Mouse (Mus musculus) embryonic facial prominence, embryonic 11.5 days (tissue): ENCODE measurements at regions not wholly inside any gene's neighbourhood (a gene's known extent, or its start where the extent isn't known, plus 50 kb on each side); places are given as distances from the start of the nearest gene placed in this dataset.
A peak's percentile ranks its signal among the peaks of the same experiment; 100 is the strongest.

Experiments
- ATAC-seq: fragments of 200-750 bp; cut with Nextera tagmentation; replicated peaks from 2 replicates; pipeline ENCODE4 v1.8.0; 2017; ENCODE audit warnings: low read depth; ENCODE audit not compliant: insufficient number of reproducible peaks, low FRiP score, low TSS enrichment
- DNase-seq: peaks from one replicate; pipeline ENCODE4 v3.0.0-alpha.2; 2015; ENCODE audit warnings: low spot score
- H3K27ac ChIP-seq: fragments of 300-500 bp; sonication (generic); replicated peaks from 2 replicates; pipeline ENCODE4 v1.5.1; 2014; ENCODE audit warnings: mild to moderate bottlenecking, low read depth, low read length, control low read depth
- H3K27me3 ChIP-seq: fragments of 300-500 bp; sonication (generic); 2 replicates; pipeline ENCODE4 v1.6.1; 2014; ENCODE audit warnings: mild to moderate bottlenecking, low read length, moderate library complexity, mixed read lengths; ENCODE audit not compliant: control insufficient read depth, insufficient read depth
- H3K36me3 ChIP-seq: fragments of 300-500 bp; sonication (generic); replicated peaks from 2 replicates; pipeline ENCODE4 v1.6.1; 2014; ENCODE audit warnings: low read depth, mild to moderate bottlenecking, low read length, moderate library complexity, mixed read lengths; ENCODE audit not compliant: control insufficient read depth, insufficient read depth
- H3K4me1 ChIP-seq: fragments of 300-500 bp; sonication (generic); 2 replicates; pipeline ENCODE4 v1.6.1; 2014; ENCODE audit warnings: low read length, mixed read lengths; ENCODE audit not compliant: control insufficient read depth, insufficient read depth
- H3K4me2 ChIP-seq: fragments of 300-500 bp; sonication (generic); 2 replicates; pipeline ENCODE4 v1.6.1; 2014; ENCODE audit warnings: low read depth, mild to moderate bottlenecking, control low read depth, low read length, moderate library complexity
- H3K4me3 ChIP-seq: fragments of 300-500 bp; sonication (generic); 2 replicates; pipeline ENCODE4 v1.5.1; 2014; ENCODE audit warnings: low read depth, low read length, control low read depth
- H3K9ac ChIP-seq: fragments of 300-500 bp; sonication (generic); replicated peaks from 2 replicates; pipeline ENCODE4 v1.6.1; 2014; ENCODE audit warnings: mild to moderate bottlenecking, control low read depth, low read length
- H3K9me3 ChIP-seq: fragments of 300-500 bp; sonication (generic); replicated peaks from 2 replicates; pipeline ENCODE4 v1.6.1; 2016; ENCODE audit warnings: mild to moderate bottlenecking, low read length, inconsistent platforms, mixed read lengths; ENCODE audit not compliant: control insufficient read depth
- WGBS: fragments of 180-500 bp; shearing (Covaris S2); extraction: QIAGEN DNeasy Blood & Tissue Kit; methylation state at CpG from one replicate; pipeline ENCODE4 v1.1.7; 2014; 5-methylcytosine and 5-hydroxymethylcytosine counted together

GRCm38 (mm10) chr11:8275203-8275602, 389.1 kb downstream of the Tns3 start:
- ATAC-seq = no peak
- no peak overlapping the region for H3K4me2 ChIP-seq
- H3K4me1 ChIP-seq = no peaks in the 10 kb centered on the region
- DNase-seq = no peak
- no peaks in the 10 kb centered on the region for H3K9me3 ChIP-seq
- no peak overlapping the region for H3K27ac ChIP-seq
- WGBS = 81% methylated on average over 4 of the region's 4 CpGs
- H3K27me3 ChIP-seq = no peaks in the 10 kb centered on the region
- no peak overlapping the region for H3K9ac ChIP-seq
- no peaks in the 10 kb centered on the region for H3K36me3 ChIP-seq
- no peak overlapping the region for H3K4me3 ChIP-seq

DNA sequence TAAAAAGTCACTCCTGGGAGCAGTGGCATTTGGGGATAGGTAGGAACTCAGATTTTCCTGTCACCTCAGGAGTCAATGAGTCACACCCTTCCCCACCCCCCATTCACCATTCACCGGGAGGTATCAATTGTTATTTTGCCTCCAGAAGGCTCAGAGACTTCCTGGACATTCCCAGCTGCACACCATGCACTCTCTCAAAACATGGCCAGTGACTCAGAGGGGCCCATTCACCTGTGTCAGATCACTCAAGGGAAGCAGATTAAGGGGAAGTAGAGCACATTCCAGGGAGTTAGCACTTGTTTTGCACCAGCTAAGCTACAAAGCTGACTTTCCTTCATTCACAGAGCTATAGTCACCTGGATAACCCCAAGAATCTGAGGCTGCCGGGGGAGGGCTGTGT, 395.2 kb downstream of the Tns3 start:
- Histone ChIP-seq H3K27me3 (no peaks in the 10 kb centered on the region), H3K4me2 (no peak overlapping the region), H3K4me1 (no peaks in the 10 kb centered on the region), H3K9me3 (no peaks in the 10 kb centered on the region), H3K36me3 (no peaks in the 10 kb centered on the region), H3K9ac (no peak overlapping the region), H3K27ac (no peak overlapping the region), H3K4me3 (no peak overlapping the region)
- no peak for ATAC-seq
- no peak for DNase-seq
- WGBS = 76% methylated on average over 2 of the region's 2 CpGs

DNA sequence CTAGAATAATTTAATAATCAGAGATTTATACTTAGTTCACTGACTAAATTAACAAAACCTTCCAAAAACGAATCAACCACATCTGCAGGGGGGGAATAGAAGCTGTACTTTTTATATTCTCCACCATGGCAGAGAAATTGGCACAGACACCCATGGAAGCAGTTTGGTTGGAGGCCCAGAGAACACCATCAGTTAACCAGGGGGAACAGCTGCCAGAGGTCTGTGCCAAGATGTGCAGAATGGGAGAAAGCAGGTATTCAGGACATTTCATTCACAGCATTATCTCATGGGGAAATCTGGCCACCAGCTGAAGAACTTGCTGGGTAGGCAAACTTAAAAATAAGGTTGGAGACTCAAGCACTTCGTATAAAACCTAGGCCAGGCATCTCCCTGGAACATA, 410.3 kb downstream of the Tns3 start:
- Histone ChIP-seq H3K36me3 (no peaks in the 10 kb centered on the region), H3K9me3 (no peaks in the 10 kb centered on the region), H3K4me3 (no peak overlapping the region), H3K9ac (no peak overlapping the region), H3K27me3 (no peaks in the 10 kb centered on the region), H3K4me2 (no peak overlapping the region), H3K27ac (no peak overlapping the region), H3K4me1 (no peaks in the 10 kb centered on the region)
- 75% methylated on average over 2 of the region's 2 CpGs for WGBS
- ATAC-seq (no peak), DNase-seq (no peak)

GRCm38 (mm10) chr11:8251360-8251759, 413.0 kb downstream of the Tns3 start:
- no peak for ATAC-seq
- DNase-seq = no peak
- H3K27ac ChIP-seq = no peak overlapping the region
- H3K9ac ChIP-seq = no peak overlapping the region
- no peaks in the 10 kb centered on the region for H3K27me3 ChIP-seq
- no peak overlapping the region for H3K4me2 ChIP-seq
- 80% methylated on average over 2 of the region's 2 CpGs for WGBS
- no peak overlapping the region for H3K4me3 ChIP-seq
- H3K4me1 ChIP-seq = no peaks in the 10 kb centered on the region
- H3K9me3 ChIP-seq = no peaks in the 10 kb centered on the region
- no peaks in the 10 kb centered on the region for H3K36me3 ChIP-seq

DNA sequence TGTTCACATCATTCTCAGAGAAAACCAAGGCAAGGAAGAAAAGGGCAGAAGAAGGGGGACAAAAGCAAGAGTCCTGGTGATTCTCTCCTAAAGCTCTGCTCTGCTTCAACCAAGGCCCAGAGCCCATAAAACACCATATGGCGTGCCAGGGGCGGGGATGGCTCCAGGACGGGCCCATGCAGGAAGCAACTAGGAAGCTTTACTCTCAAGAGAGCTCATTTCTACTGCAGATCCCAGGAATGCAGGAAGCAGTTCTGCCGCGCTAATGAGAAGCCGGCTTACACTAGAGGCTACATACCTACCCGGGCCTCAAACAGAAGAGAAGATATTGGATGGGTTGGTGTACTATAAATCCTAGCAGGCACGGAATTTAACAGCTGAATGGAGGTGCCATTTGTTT, 414.9 kb downstream of the Tns3 start:
- no peaks in the 10 kb centered on the region for H3K36me3 ChIP-seq
- H3K4me2 ChIP-seq = no peak overlapping the region
- no peaks in the 10 kb centered on the region for H3K4me1 ChIP-seq
- H3K9ac ChIP-seq = no peak overlapping the region
- no peak for DNase-seq
- no peak overlapping the region for H3K4me3 ChIP-seq
- H3K27me3 ChIP-seq = no peaks in the 10 kb centered on the region
- H3K9me3 ChIP-seq = no peaks in the 10 kb centered on the region
- WGBS = 64% methylated on average over 8 of the region's 8 CpGs
- no peak for ATAC-seq
- H3K27ac ChIP-seq = no peak overlapping the region

GRCm38 (mm10) chr11:8247535-8247934, 416.8 kb downstream of the Tns3 start:
- Histone ChIP-seq H3K9ac (no peak overlapping the region), H3K27me3 (no peaks in the 10 kb centered on the region)

GRCm38 (mm10) chr11:8247024-8247423, 417.3 kb downstream of the Tns3 start:
- H3K4me2 ChIP-seq = no peak overlapping the region
- no peaks in the 10 kb centered on the region for H3K4me1 ChIP-seq
- no peak overlapping the region for H3K4me3 ChIP-seq
- ATAC-seq (no peak), DNase-seq (no peak)
- H3K36me3 ChIP-seq = no peaks in the 10 kb centered on the region
- no peaks in the 10 kb centered on the region for H3K27me3 ChIP-seq
- WGBS = 79% methylated on average over 2 of the region's 2 CpGs
- no peak overlapping the region for H3K27ac ChIP-seq
- no peak overlapping the region for H3K9ac ChIP-seq
- H3K9me3 ChIP-seq = no peaks in the 10 kb centered on the region

More at GRCm38 (mm10) chr11:8247535-8247934, 416.8 kb downstream of the Tns3 start:
- Histone ChIP-seq H3K9me3 (no peaks in the 10 kb centered on the region), H3K27ac (no peak overlapping the region), H3K4me2 (no peak overlapping the region), H3K36me3 (no peaks in the 10 kb centered on the region), H3K4me3 (no peak overlapping the region), H3K4me1 (no peaks in the 10 kb centered on the region)
- 40% methylated on average over 5 of the region's 5 CpGs for WGBS
- ATAC-seq (no peak), DNase-seq (no peak)

DNA sequence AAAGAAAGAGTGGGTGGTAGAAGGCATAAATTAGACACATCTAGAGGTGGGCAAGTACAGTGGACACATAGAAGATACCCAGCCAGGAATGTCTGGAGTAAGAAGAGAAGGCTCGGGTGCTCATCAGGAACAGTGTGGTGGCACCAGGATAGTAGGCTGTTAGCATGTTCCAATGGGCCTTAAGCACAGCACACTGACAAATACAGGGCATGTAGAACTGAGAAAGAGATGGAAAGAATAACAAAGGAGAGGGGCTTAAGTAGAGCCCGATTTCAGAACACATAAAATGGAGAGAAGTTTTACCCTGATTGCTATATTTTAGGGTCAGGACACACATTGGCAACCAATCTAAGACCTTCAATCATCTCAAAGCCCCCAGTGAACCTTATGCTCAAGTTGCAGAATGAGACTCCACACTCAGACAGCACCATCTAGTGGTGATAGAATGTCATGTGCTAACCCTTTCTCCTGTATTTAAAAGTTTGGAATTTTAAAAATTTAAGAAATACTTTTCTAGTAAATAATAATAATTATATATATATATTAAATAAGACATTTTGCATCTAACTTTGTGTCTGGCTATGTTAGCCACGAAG, 418.8 kb downstream of the Tns3 start:
- H3K4me1 ChIP-seq = no peaks in the 10 kb centered on the region
- ATAC-seq (no peak), DNase-seq (peak; percentile 78)
- no peak overlapping the region for H3K27ac ChIP-seq
- H3K27me3 ChIP-seq = no peaks in the 10 kb centered on the region
- no peaks in the 10 kb centered on the region for H3K9me3 ChIP-seq
- H3K9ac ChIP-seq = no peak overlapping the region
- H3K4me2 ChIP-seq = no peak overlapping the region
- no peak overlapping the region for H3K4me3 ChIP-seq
- WGBS = 42% methylated on average over 3 of the region's 3 CpGs
- no peaks in the 10 kb centered on the region for H3K36me3 ChIP-seq
